Mouse (Mus musculus): ENCODE measurements around the gene Fam81b. TPM values are rescaled to one million over a fixed set of nuclear protein-coding genes. Genes with fewer than 3 reads are reported as not detected.
"Not testable (repeated sequence)": the region's sequence is repeated elsewhere in the genome, so short reads cannot be mapped to it uniquely, and the experiment has no call there.

The Fam81b gene
- not detected for total RNA-seq (2021)
- long read RNA-seq, experiment 1: 0 reads
- long read RNA-seq, experiment 2: 0 reads

- intact Hi-C loops (cut with DNase I): loop anchor here (5.0 to 10.0 kb wide), 2 partner anchors 87 to 380 kb away; no protein-coding TSS in a partner anchor
- Histone ChIP-seq H3K27ac (no peak within 1 kb of the TSS), H3K4me3 (no peak within 1 kb of the TSS)
- peak; percentile 65 for TF ChIP-seq CTCF (IDR thresholded peaks at IDR 0.05)
- DNase-seq (ENCODE audit: extremely low spot score in 1 of 2, low spot score in 2 of 2): no peak
These were observed at the start of gene Fam81b for GRCm38 (mm10) chr13:76304637-76305122. Gene Fam81b (minus strand): TSS chr13:76305072.

GRCm38 (mm10) chr13:76345941-76346340 lies 41.1 kb upstream of the Fam81b start:
- H3K4me3 ChIP-seq; H3K27ac ChIP-seq; intact Hi-C loops (cut with DNase I); DNase-seq (ENCODE audit: extremely low spot score in 1 of 2, low spot score in 2 of 2): not testable (repeated sequence)

GRCm38 (mm10) chr13:76318635-76319034 lies 13.8 kb upstream of the Fam81b start:
- no peak for TF ChIP-seq CTCF (IDR thresholded peaks at IDR 0.05)
- peak; percentile 24 to 27 for DNase-seq (ENCODE audit: extremely low spot score in 1 of 2, low spot score in 2 of 2)
- no peak overlapping the region for H3K4me3 ChIP-seq
- intact Hi-C loops (cut with DNase I): no loop called here
- H3K27ac ChIP-seq: no peak overlapping the region; the same call in 1 of the 2 replicates

GRCm38 (mm10) chr13:76311580-76311979 lies 6.7 kb upstream of the Fam81b start:
- H3K4me3 ChIP-seq: no peak overlapping the region
- H3K27ac ChIP-seq: no peak overlapping the region
- intact Hi-C loops (cut with DNase I): no loop called here
- DNase-seq (ENCODE audit: extremely low spot score in 1 of 2, low spot score in 2 of 2): no peak
- TF ChIP-seq CTCF (IDR thresholded peaks at IDR 0.05): no peak

DNA sequence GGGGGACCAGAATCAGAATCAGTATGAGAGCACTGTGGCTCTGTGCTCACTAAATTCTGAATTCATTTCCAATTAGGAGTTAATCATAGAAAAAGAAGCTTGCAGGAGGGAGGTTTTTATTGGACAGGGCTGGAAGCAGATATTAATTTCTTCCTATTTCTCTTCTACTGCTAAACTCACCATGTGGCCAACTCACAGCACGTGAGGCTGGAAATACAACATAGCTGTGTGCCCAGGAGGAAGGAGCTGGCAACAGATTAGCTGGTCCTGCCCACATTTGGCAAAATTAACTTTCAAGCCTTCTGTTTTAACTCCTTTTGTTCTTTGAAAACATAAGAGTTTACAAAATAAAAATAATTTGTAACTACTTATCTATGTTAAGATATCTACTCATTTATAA lies 3.9 kb upstream of the Fam81b start:
- intact Hi-C loops (cut with DNase I): loop anchor here (10.0 kb wide), 1 partner anchor 376 kb away; no protein-coding TSS in a partner anchor
- DNase-seq (ENCODE audit: extremely low spot score in 1 of 2, low spot score in 2 of 2): no peak
- TF ChIP-seq CTCF (IDR thresholded peaks at IDR 0.05): no peak
- Histone ChIP-seq H3K4me3 (no peak overlapping the region), H3K27ac (no peak overlapping the region)

- intact Hi-C loops (cut with DNase I): loop anchor here (10.0 kb wide), 1 partner anchor 379 kb away; no protein-coding TSS in a partner anchor
- DNase-seq (ENCODE audit: extremely low spot score in 1 of 2, low spot score in 2 of 2): no peak
- TF ChIP-seq CTCF (IDR thresholded peaks at IDR 0.05): no peak
- Histone ChIP-seq H3K27ac (no peak overlapping the region), H3K4me3 (no peak overlapping the region)
These were observed 938 bp upstream of the Fam81b start for GRCm38 (mm10) chr13:76305655-76306365.

DNA sequence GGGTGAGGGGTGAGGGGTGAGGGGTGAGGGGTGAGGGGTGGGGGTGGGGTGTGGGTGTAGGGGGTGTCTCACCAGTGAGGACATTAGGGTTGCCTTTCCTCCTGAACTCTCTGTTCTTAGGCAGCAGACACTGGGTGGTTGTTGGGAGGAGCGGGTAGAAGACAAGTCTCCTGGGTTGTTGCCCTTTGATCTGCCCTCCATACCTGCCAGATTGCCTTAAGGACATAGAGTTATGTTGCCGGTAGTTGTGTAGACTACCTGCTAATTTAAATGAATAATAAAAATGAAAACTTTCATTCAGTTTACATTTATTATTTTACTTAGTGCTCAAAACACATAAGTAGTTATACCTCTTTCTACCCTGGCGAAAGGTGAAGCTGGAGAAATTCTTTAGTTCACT lies 369 bp upstream of the Fam81b start:
- Histone ChIP-seq H3K27ac (no peak overlapping the region), H3K4me3 (no peak overlapping the region)
- DNase-seq (ENCODE audit: extremely low spot score in 1 of 2, low spot score in 2 of 2): no peak
- TF ChIP-seq CTCF (IDR thresholded peaks at IDR 0.05): no peak
- intact Hi-C loops (cut with DNase I): loop anchor here (10.0 kb wide), 1 partner anchor 380 kb away; no protein-coding TSS in a partner anchor

DNA sequence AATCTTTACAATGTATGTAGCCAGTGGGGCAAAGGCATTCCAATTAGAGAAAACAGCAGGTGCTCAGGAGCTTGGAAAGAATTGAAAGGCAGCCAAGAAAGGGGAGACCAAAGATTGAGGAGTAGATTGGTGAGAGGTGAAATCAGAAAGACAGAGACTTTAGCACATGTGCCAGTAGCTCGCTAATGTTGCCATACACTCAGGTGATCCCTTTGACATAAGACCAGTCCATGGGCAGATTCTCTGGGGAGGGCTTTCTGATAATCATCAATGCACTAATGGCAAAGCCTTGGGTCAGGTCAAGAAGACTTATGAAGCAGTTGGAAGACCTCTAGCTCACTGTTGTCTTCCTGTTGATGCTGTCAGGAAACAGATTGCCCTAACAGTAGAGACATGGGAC lies 671 bp downstream of the Fam81b start:
- Histone ChIP-seq H3K4me3 (no peak overlapping the region), H3K27ac (no peak overlapping the region)
- no peak for TF ChIP-seq CTCF (IDR thresholded peaks at IDR 0.05)
- intact Hi-C loops (cut with DNase I): loop anchor here (5.0 to 10.0 kb wide), 2 partner anchors 87 to 381 kb away; no protein-coding TSS in a partner anchor
- DNase-seq (ENCODE audit: extremely low spot score in 1 of 2, low spot score in 2 of 2): no peak

- Histone ChIP-seq H3K27ac (no peak overlapping the region), H3K4me3 (no peak overlapping the region)
- no peak for TF ChIP-seq CTCF (IDR thresholded peaks at IDR 0.05)
- DNase-seq (ENCODE audit: extremely low spot score in 1 of 2, low spot score in 2 of 2): no peak
- intact Hi-C loops (cut with DNase I): loop anchor here (5.0 to 10.0 kb wide), 2 partner anchors 86 to 382 kb away; no protein-coding TSS in a partner anchor
These were observed 1.7 kb downstream of the Fam81b start for GRCm38 (mm10) chr13:76303160-76303559.

DNA sequence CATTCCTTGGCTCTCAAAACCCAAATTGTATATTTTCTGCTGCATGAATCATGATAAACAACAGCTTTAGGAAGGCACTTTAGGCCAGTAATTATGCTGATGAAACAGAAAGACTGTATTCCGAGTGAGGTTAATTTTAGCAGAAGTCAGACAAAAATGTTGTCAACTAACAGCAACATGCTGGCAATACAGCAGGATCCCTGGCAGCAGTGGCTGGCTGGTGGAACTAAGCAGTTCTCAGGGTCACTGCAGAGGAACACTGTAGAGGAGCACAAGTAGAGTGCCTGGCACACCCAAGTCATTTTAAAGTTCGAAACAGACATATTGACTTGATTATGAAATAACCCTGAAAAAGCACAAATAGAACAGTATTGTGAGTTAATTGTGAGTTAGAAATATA lies 2.8 kb downstream of the Fam81b start:
- intact Hi-C loops (cut with DNase I): loop anchor here (5.0 to 10.0 kb wide), 2 partner anchors 85 to 383 kb away; no protein-coding TSS in a partner anchor
- H3K4me3 ChIP-seq: no peak overlapping the region
- H3K27ac ChIP-seq: no peak overlapping the region
- no peak for DNase-seq (ENCODE audit: extremely low spot score in 1 of 2, low spot score in 2 of 2)
- TF ChIP-seq CTCF (IDR thresholded peaks at IDR 0.05): no peak

DNA sequence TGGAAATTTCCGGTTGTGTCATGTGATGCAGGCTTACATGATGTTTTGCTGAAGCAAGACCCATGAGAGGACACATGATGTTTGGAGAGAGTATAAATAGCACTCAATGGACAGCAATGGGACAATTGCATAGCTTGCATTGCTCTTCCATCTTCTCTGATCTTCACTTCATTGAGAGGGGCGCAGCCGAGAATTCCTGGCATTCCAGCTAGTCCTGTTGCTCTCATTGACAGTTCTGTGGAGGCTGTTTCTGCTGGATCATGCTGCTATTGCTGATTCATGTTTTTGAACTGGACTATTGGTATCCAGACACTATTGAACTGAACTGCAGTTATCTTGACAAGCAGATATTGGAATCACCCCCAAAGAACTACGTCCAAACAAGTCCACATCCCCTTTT lies 12.8 kb downstream of the Fam81b start:
- Histone ChIP-seq H3K27ac (no peak overlapping the region), H3K4me3 (no peak overlapping the region)
- intact Hi-C loops (cut with DNase I): no loop called here
- no peak for TF ChIP-seq CTCF (IDR thresholded peaks at IDR 0.05)
- no peak for DNase-seq (ENCODE audit: extremely low spot score in 1 of 2, low spot score in 2 of 2)

- intact Hi-C loops (cut with DNase I): no loop called here
- no peak for TF ChIP-seq CTCF (IDR thresholded peaks at IDR 0.05)
- H3K27ac ChIP-seq: no peak overlapping the region
These were observed 20.3 kb downstream of the Fam81b start for GRCm38 (mm10) chr13:76284597-76284996.

More at GRCm38 (mm10) chr13:76284597-76284996, 20.3 kb downstream of the Fam81b start:
- DNase-seq (ENCODE audit: extremely low spot score in 1 of 2, low spot score in 2 of 2): no peak
- no peak overlapping the region for H3K4me3 ChIP-seq
